Mouse (Mus musculus) ES-E14 (cell line): ENCODE results near the gene Fam178b. TPM values are rescaled to one million over a fixed set of nuclear protein-coding genes. Genes with fewer than 3 reads are reported as not detected.

Source experiments
- DNase-seq: peaks from one replicate; pipeline ENCODE4 v3.0.0-alpha.2; 2013; ENCODE audit warnings: low read depth, low spot score
- H3K27ac ChIP-seq: 2 replicates; pipeline ENCODE4 v1.5.1; 2012; ENCODE audit warnings: low read depth, mild to moderate bottlenecking, low read length, moderate library complexity, mixed read lengths; ENCODE audit not compliant: poor library complexity, insufficient read depth, severe bottlenecking
- H3K36me3 ChIP-seq: 2 replicates; pipeline ENCODE4 v1.6.1; 2012; ENCODE audit warnings: mild to moderate bottlenecking, low read length, moderate library complexity, mixed read lengths; ENCODE audit not compliant: control insufficient read depth, poor library complexity, insufficient read depth, severe bottlenecking
- H3K4me1 ChIP-seq, 2 experiments: fragments of 150-350 bp in 1 of 2; sonication (generic) in 1 of 2; 2 replicates each; pipeline ENCODE4 v1.6.1; 2012; ENCODE audit warnings: low read length in 2 of 2, mild to moderate bottlenecking in 1 of 2, mixed read lengths in 1 of 2; ENCODE audit not compliant: control insufficient read depth in 2 of 2, insufficient read depth in 2 of 2, poor library complexity in 1 of 2
- H3K4me3 ChIP-seq, 2 experiments: fragments of 150-350 bp in 1 of 2; sonication (generic) in 1 of 2; 2 replicates each; pipeline ENCODE4 v1.5.1; 2012; ENCODE audit warnings: low read length in 2 of 2, low read depth in 1 of 2, mild to moderate bottlenecking in 1 of 2, mixed read lengths in 1 of 2; ENCODE audit not compliant: insufficient read depth in 1 of 2, poor library complexity in 1 of 2, severe bottlenecking in 1 of 2
- H3K9ac ChIP-seq: 2 replicates; pipeline ENCODE4 v1.6.1; 2012; ENCODE audit warnings: low read depth, mild to moderate bottlenecking, low read length, mixed read lengths; ENCODE audit not compliant: poor library complexity, insufficient read depth, severe bottlenecking
- H3K9me3 ChIP-seq: fragments of 150-350 bp; sonication (generic); 2 replicates; pipeline ENCODE4 v1.6.1; 2012; ENCODE audit warnings: low read depth, mild to moderate bottlenecking, low read length; ENCODE audit not compliant: control insufficient read depth, insufficient read depth
- CHD2 ChIP-seq: IDR thresholded peaks from 2 replicates; pipeline ENCODE4 v1.6.1; 2014; ENCODE audit warnings: mild to moderate bottlenecking, low read depth, low read length, inconsistent platforms
- HCFC1 ChIP-seq: IDR thresholded peaks from 2 replicates; pipeline ENCODE4 v1.6.1; 2012; ENCODE audit warnings: low read length, inconsistent platforms, borderline replicate concordance; ENCODE audit not compliant: insufficient read depth
- MAFK ChIP-seq: IDR thresholded peaks from 2 replicates; pipeline ENCODE4 v1.6.1; 2014; ENCODE audit warnings: mild to moderate bottlenecking, low read depth, low read length, inconsistent platforms; ENCODE audit not compliant: insufficient read depth
- ZC3H11A ChIP-seq: IDR thresholded peaks from 2 replicates; pipeline ENCODE4 v1.6.1; 2012; ENCODE audit warnings: low read depth, mild to moderate bottlenecking, inconsistent platforms, low read length, borderline replicate concordance
- ZNF384 ChIP-seq: IDR thresholded peaks from 2 replicates; pipeline ENCODE4 v1.6.1; 2012; ENCODE audit warnings: low read depth, low read length, inconsistent platforms
- in situ Hi-C, 2 experiments: fragments of 600-800 bp; cut with MboI; formaldehyde crosslinking; loops; one replicate each; pipeline ENCODE4 v1.15.1; 2025; ENCODE audit warnings: low sequenced_read_pairs in 2 of 2, inconsistent platforms in 1 of 2; ENCODE audit not compliant: unreplicated experiment in 2 of 2
- total RNA-seq: library from RNA; depleted of rRNA; stranded (reverse); fragments of 300-350 nt; gene quantifications from 2 replicates; pipeline ENCODE4 v1.2.3, GENCODE M21; 2012

Fam178b gene
- total RNA-seq, 1 experiment: 8.0 TPM

GRCm38 (mm10) chr1:36598411-36598810, 84.6 kb downstream of the Fam178b start:
- no peak for DNase-seq
- Histone ChIP-seq H3K9me3 (no peaks in the 10 kb centered on the region), H3K27ac (no peak overlapping the region), H3K4me3 (no peak overlapping the region), H3K4me1 (peaks cover 0 to 13% of the 10 kb centered on the region in 2 experiments; a peak in 2 of 4 replicates), H3K36me3 (peaks cover 10% of the 10 kb centered on the region; the same call in 1 of the 2 replicates), H3K9ac (no peak overlapping the region)
- in situ Hi-C loops: no loop called here
- TF ChIP-seq MAFK (no peak), HCFC1 (no peak), CHD2 (no peak), ZC3H11A (no peak), ZNF384 (no peak)

DNA sequence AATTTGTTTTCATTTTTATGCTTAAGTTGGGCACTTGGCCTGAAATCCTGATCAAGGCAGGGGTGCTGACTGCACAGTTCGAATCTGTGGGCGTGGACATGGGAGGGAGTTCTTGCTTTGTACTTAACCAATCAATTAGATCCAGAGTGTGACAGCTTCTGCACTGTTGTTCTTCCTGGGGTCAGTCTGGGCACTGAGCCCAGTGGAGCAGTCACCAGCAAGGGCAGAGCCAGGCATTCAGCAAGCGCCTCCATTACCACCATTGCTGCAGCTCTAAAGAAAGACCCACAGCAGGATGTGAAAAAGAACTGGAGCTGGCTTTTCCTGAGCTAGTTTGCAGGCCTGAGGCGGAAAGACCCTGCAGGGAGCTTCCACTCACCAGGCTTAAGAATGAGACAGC, 86.9 kb downstream of the Fam178b start:
- DNase-seq: no peak
- no peak overlapping the region for H3K9ac ChIP-seq

DNA sequence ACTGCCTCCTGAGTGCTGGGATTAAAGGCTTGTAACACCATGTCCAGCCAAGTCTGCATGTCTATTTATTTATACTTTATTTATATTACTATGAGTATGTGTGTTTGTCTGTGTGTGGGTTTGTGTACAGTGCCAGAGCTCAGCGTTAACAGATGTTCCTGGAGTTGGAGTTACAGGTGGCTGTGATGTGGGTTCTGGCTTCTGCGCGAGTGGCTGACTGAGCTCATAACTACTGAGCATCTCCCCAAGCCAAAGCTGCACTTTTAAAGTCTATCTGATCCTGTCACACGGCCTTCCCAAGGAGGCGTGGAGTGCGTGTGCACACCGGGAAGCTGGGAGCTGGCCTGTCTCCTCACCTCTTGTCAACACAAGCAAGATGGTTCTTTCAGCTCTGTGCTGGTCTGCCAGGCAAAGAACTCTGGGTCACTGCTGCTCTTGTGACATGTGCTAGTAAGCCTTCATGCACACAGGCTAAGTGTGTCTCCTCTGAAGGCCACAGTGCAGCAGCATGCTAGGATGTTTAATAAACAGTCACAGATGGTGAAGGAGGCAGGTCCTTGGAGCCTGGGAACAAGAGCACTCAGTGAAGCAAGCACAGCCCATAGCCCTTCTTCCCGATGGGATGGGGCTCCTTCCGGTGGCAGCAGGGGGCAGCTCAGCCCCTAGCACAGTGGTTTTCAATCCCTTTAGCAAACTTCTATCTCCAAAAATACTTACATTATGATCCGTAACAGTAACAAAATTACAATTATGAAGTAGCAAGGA, 87.6 kb downstream of the Fam178b start:
- DNase-seq: no peak
- Histone ChIP-seq H3K4me3 (no peak overlapping the region), H3K9me3 (no peaks in the 10 kb centered on the region), H3K27ac (no peak overlapping the region), H3K9ac (no peak overlapping the region), H3K36me3 (peaks cover 3% of the 10 kb centered on the region; the same call in 1 of the 2 replicates), H3K4me1 (peaks cover 0 to 19% of the 10 kb centered on the region in 2 experiments; a peak in 2 of 4 replicates)
- in situ Hi-C loops: no loop called here
- TF ChIP-seq ZC3H11A: no peak
- no peak for TF ChIP-seq CHD2
- TF ChIP-seq MAFK: no peak

More for the DNA sequence above, 86.9 kb downstream of the Fam178b start:
- Histone ChIP-seq H3K36me3 (peaks cover 3% of the 10 kb centered on the region; the same call in 1 of the 2 replicates), H3K27ac (no peak overlapping the region), H3K4me1 (peaks cover 0 to 19% of the 10 kb centered on the region in 2 experiments; a peak in 2 of 4 replicates), H3K4me3 (no peak overlapping the region), H3K9me3 (no peaks in the 10 kb centered on the region)
- no peak for TF ChIP-seq MAFK
- in situ Hi-C loops: no loop called here

- no peak for DNase-seq
- in situ Hi-C loops: no loop called here
- Histone ChIP-seq H3K9ac (no peak overlapping the region), H3K27ac (0 out of 2 replicates have a peak overlapping the region, but pooled peaks have one; percentile 19), H3K4me1 (peaks cover 2 to 25% of the 10 kb centered on the region in 2 experiments; a peak in 2 of 4 replicates), H3K4me3 (no peak overlapping the region), H3K9me3 (no peaks in the 10 kb centered on the region), H3K36me3 (no peaks in the 10 kb centered on the region)
- TF ChIP-seq MAFK: no peak
- TF ChIP-seq HCFC1: no peak
- TF ChIP-seq ZC3H11A: no peak
- TF ChIP-seq ZNF384: no peak
- no peak for TF ChIP-seq CHD2
Measured at GRCm38 (mm10) chr1:36593099-36593498, 89.9 kb downstream of the Fam178b start.

- in situ Hi-C loops: no loop called here
- DNase-seq: no peak
- no peak overlapping the region for H3K27ac ChIP-seq
Measured at GRCm38 (mm10) chr1:36591408-36591807, 91.6 kb downstream of the Fam178b start.

More at GRCm38 (mm10) chr1:36591408-36591807, 91.6 kb downstream of the Fam178b start:
- H3K36me3 ChIP-seq: no peaks in the 10 kb centered on the region
- no peak overlapping the region for H3K4me3 ChIP-seq
- no peak for TF ChIP-seq MAFK
- TF ChIP-seq ZC3H11A: no peak
- TF ChIP-seq HCFC1: no peak
- TF ChIP-seq ZNF384: no peak
- no peaks in the 10 kb centered on the region for H3K9me3 ChIP-seq
- H3K4me1 ChIP-seq: peaks cover 2 to 21% of the 10 kb centered on the region in 2 experiments; a peak in 2 of 4 replicates
- H3K9ac ChIP-seq: no peak overlapping the region
